Comparison of ENCODE assay signal across 22 mouse cellular contexts in the genomic region with DNA sequence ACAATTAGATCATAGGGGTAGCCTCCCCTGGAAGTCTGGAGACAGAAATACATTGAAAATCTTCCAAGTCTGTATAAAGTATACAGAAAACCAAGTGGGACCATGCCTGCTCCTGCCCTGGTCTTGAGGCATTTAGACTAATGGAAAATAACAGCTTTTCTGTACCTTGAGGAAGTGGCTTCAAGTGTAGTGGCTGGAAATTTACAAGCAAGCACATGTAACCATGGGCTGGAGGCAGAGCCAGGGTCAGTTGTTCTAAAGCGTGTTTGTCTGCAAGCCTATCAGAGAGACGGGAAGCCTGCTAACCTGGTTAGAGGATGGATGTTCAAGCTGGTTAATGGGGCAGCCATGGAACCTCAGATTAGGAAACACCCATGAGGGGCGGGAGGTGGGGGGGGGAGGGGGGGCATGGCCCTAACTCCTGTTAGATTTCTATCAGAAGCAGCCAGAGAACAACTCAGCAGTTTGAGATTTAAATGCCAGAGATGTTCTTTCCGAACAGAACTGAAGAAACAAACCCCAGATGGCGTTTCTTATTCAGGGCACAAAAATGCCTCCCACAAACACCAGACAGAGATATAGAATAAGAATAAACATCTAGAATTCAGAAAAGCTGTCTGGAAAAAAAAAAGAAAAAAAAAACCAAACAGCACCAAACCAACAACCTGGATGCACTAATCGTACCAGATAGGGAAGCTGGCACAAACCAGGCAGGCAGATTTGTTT.
A peak's percentile ranks its signal among the peaks of the same experiment; 100 is the strongest.
DNase-seq lines count a peak whose midpoint lies in the region; ATAC-seq lines count a peak whose summit lies in the region.
"Had no signal": no experiment of that assay in that cellular context is flagged by ENCODE, and none has a peak within 500 bp of the region (broad histone marks: within the 10 kb centered on the region; RNA-seq: fewer than 3 reads in every experiment).

No protein-coding gene starts in this region.

- no peaks in the 10 kb centered on the region for H3K9me3 ChIP-seq in heart, embryonic 12.5 days (replicated peaks)
- H3K9me3 ChIP-seq: forebrain, embryonic 13.5 days; heart, embryonic 13.5 days; limb, embryonic 13.5 days; lung, embryonic 15.5 days; stomach, embryonic 15.5 days had no signal

- no peak overlapping the region for H3K4me2 ChIP-seq in heart, embryonic 12.5 days
- H3K4me2 ChIP-seq: forebrain, embryonic 13.5 days; heart, embryonic 13.5 days; hindbrain, embryonic 14.5 days; limb, embryonic 13.5 days; lung, embryonic 15.5 days; stomach, embryonic 15.5 days had no signal

- no peak overlapping the region for H3K27ac ChIP-seq in heart, embryonic 12.5 days (ENCODE audit: poor library complexity, severe bottlenecking)
- H3K27ac ChIP-seq: forebrain, embryonic 13.5 days; heart, embryonic 13.5 days; hindbrain, embryonic 14.5 days; limb, embryonic 13.5 days; liver, embryonic 14.5 days; lung, embryonic 15.5 days; stomach, embryonic 15.5 days had no signal

- intact Hi-C loops in left cerebral cortex, postnatal 14 days (cut with DNase I): loop anchor here (5.0 to 10.0 kb wide), 2 partner anchors 70 to 162 kb away; partner anchors contain the start of gene Fam13c

- H3K4me1 ChIP-seq in heart, embryonic 12.5 days (replicated peaks): no peaks in the 10 kb centered on the region
- H3K4me1 ChIP-seq: forebrain, embryonic 13.5 days; heart, embryonic 13.5 days; lung, embryonic 15.5 days; stomach, embryonic 15.5 days had no signal

- no peak overlapping the region for H3K9ac ChIP-seq in heart, embryonic 12.5 days
- H3K9ac ChIP-seq: forebrain, embryonic 13.5 days; heart, embryonic 13.5 days; hindbrain, embryonic 14.5 days; limb, embryonic 13.5 days; liver, embryonic 14.5 days; lung, embryonic 15.5 days; stomach, embryonic 15.5 days had no signal

- no peaks in the 10 kb centered on the region for H3K36me3 ChIP-seq in heart, embryonic 12.5 days
- H3K36me3 ChIP-seq: heart, embryonic 13.5 days; limb, embryonic 13.5 days; lung, embryonic 15.5 days; stomach, embryonic 15.5 days had no signal

- DNase-seq in layer of hippocampus, adult 18-20 months (ENCODE audit: low spot score in 2 of 2): peak; percentile 20 to 65
- DNase-seq in layer of hippocampus, adult 11-12 months (ENCODE audit: low spot score): no peak
- peak; percentile 27 for DNase-seq in right cerebral cortex, adult 2 months (ENCODE audit: low spot score in 2 of 2)
- no peak for DNase-seq in right cerebral cortex, postnatal 14 days
- DNase-seq in left cerebral cortex, postnatal 14 days (ENCODE audit: low spot score in 2 of 2): peak; percentile 37 to 55
- DNase-seq in ovary, adult 18-20 months (ENCODE audit: low spot score): no peak
- DNase-seq: adrenal gland, postnatal 10 days; cerebellum, adult 11-12 months; cerebellum, postnatal 25 days; kidney, postnatal 36 days; lung, postnatal 4 days; thymus, adult 2 months had no signal

- no peaks in the 10 kb centered on the region for H3K27me3 ChIP-seq in heart, embryonic 12.5 days (replicated peaks)
- H3K27me3 ChIP-seq: forebrain, embryonic 13.5 days; heart, embryonic 13.5 days; limb, embryonic 13.5 days; lung, embryonic 15.5 days; Patski; stomach, embryonic 15.5 days had no signal

- 73% methylated on average over 6 of the region's 6 CpGs for WGBS in heart, embryonic 12.5 days

- ATAC-seq in heart, embryonic 12.5 days (ENCODE audit: insufficient number of reproducible peaks, low FRiP score): no peak
- ATAC-seq: forebrain, embryonic 13.5 days; Patski had no signal

- no peak overlapping the region for H3K4me3 ChIP-seq in heart, embryonic 12.5 days
- H3K4me3 ChIP-seq: erythroblast, embryonic 14.5 days; forebrain, embryonic 13.5 days; heart, embryonic 13.5 days; limb, embryonic 13.5 days; lung, embryonic 15.5 days; stomach, embryonic 15.5 days had no signal

Comparison
In these comparisons a context has a peak if more than half of its experiments do, and no peak if none do; other contexts are left out.
1. DNase-seq: peak in layer of hippocampus, adult 18-20 months (2 of 2), right cerebral cortex, adult 2 months (2 of 2) and left cerebral cortex, postnatal 14 days (2 of 2); none in layer of hippocampus, adult 11-12 months (single experiment), right cerebral cortex, postnatal 14 days (single experiment) and ovary, adult 18-20 months (single experiment).